Comparison of ENCODE assay signal across 18 mouse cellular contexts in the genomic region with DNA sequence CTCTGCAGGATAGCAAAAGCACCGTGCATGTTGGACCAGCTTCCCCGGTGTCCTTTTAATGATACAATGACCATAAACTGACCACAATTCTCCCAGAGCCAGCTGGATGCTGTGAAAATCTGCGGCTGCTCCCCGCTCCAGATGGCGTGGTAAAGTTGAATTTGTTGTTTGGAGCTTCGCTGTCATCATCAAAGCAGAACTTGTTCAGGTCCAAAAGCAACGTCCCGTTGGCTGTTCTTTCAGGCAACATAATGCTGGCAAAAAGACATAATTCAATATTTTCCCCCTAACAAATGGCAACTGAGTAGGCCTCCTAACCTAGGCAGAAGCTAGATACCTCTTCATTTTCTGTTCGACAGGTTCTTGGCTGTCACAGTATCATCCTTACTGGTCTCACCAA. TPM values are rescaled to one million over a fixed set of nuclear protein-coding genes. Genes with fewer than 3 reads are reported as not detected.
"Had no signal": no experiment of that assay in that cellular context is flagged by ENCODE, and none has a peak within 500 bp of the region (broad histone marks: within the 10 kb centered on the region; RNA-seq: fewer than 3 reads in every experiment).

No protein-coding gene starts in this region.

- H3K36me3 ChIP-seq: lung, embryonic 15.5 days; midbrain, embryonic 13.5 days; midbrain, embryonic 15.5 days; neural tube, embryonic 12.5 days; stomach, embryonic 15.5 days had no signal

- H3K9me3 ChIP-seq: lung, embryonic 15.5 days; midbrain, embryonic 13.5 days; midbrain, embryonic 15.5 days; neural tube, embryonic 12.5 days; stomach, embryonic 15.5 days had no signal

- H3K27me3 ChIP-seq: lung, embryonic 15.5 days; midbrain, embryonic 15.5 days; neural tube, embryonic 12.5 days; stomach, embryonic 15.5 days had no signal

- H3K27ac ChIP-seq: lung, embryonic 15.5 days; macrophage; midbrain, embryonic 13.5 days; midbrain, embryonic 15.5 days; neural tube, embryonic 12.5 days; stomach, embryonic 15.5 days; stomach, postnatal 0 days had no signal

- DNase-seq: lung, adult 2 months; lung, postnatal 14 days; lung, postnatal 36 days; right cerebral cortex, postnatal 14 days; thymus, adult 2 months; thymus, postnatal 25 days; thymus, postnatal 4 days had no signal

- H3K4me3 ChIP-seq: lung, embryonic 15.5 days; megakaryocyte, embryonic 14.5 days; midbrain, embryonic 13.5 days; midbrain, embryonic 15.5 days; neural tube, embryonic 12.5 days; stomach, embryonic 15.5 days had no signal

RNA-seq across cellular contexts. Expression of gene Cdhr3, which starts 39.4 kb away (rescaled TPM):
- total RNA-seq: megakaryocyte progenitor cell, adult 5-6 weeks; monocyte, adult 5-6 weeks; neutrophil, adult 5-6 weeks had no signal
